ENCODE assay signal across 10 mouse cellular contexts in the genomic region with DNA sequence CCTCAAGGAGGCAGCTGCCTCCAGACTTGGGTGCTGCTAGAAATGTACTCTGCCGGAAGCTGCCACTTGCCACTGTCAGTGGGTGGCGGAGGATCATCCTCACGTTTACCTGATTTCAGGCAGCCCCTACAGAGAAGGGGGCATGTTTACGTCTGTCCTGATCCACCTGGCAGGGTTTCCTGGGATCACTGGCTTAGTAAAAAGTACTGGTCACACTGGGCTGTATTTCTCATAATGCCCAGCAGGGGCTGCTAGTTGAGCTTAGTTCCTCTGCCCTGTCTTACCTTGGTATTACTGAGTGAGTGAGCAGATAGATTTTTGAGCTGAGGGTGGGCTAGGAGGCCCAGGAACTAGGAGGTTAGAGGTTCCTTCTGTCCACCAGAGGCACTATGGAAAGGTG. TPM values are rescaled to one million over a fixed set of nuclear protein-coding genes. Genes with fewer than 3 reads are reported as not detected.
A peak's percentile ranks its signal among the peaks of the same experiment; 100 is the strongest.
DNase-seq lines count a peak whose midpoint lies in the region; ATAC-seq and TF ChIP-seq lines count a peak whose summit lies in the region.
"Had no signal": no experiment of that assay in that cellular context is flagged by ENCODE, and none has a peak within 500 bp of the region (broad histone marks: within the 10 kb centered on the region; RNA-seq: fewer than 3 reads in every experiment).

No protein-coding gene starts in this region.

- intact Hi-C loops in gastrocnemius, adult 2 months (cut with DNase I), result loop anchor here (2.0 kb wide), 2 partner anchors 24 to 50 kb away; no protein-coding TSS in a partner anchor
- intact Hi-C loops in gastrocnemius, postnatal 36 days (cut with DNase I), result loop anchor here (2.0 to 5.0 kb wide), 3 partner anchors 24 to 51 kb away; a partner anchor contains a TSS

- H3K27ac ChIP-seq in gastrocnemius, adult 2 months, result no peak overlapping the region
- no peak overlapping the region for H3K27ac ChIP-seq in hindbrain, embryonic 11.5 days (ENCODE audit: low read depth, low read length)
- H3K27ac ChIP-seq: hindbrain, embryonic 15.5 days; neural tube, embryonic 12.5 days had no signal

- H3K27me3 ChIP-seq in hindbrain, embryonic 11.5 days (ENCODE audit: control insufficient read depth, insufficient read depth, low read length), result no peaks in the 10 kb centered on the region
- H3K27me3 ChIP-seq: neural tube, embryonic 12.5 days had no signal

- 78% methylated on average over 4 of the region's 4 CpGs for WGBS in hindbrain, embryonic 11.5 days

- no peak overlapping the region for H3K4me2 ChIP-seq in hindbrain, embryonic 11.5 days (replicated peaks; ENCODE audit: low read depth, low read length)
- H3K4me2 ChIP-seq: hindbrain, embryonic 15.5 days; neural tube, embryonic 12.5 days had no signal

- no peak overlapping the region for H3K9ac ChIP-seq in hindbrain, embryonic 11.5 days (ENCODE audit: low read depth, low read length)
- H3K9ac ChIP-seq: hindbrain, embryonic 15.5 days; neural tube, embryonic 12.5 days had no signal

- peak; percentile 81 for TF ChIP-seq CTCF in gastrocnemius, adult 2 months (IDR thresholded peaks at IDR 0.05)

- H3K4me3 ChIP-seq in gastrocnemius, adult 2 months, result no peak overlapping the region
- H3K4me3 ChIP-seq in hindbrain, embryonic 11.5 days (ENCODE audit: low read depth, low read length), result no peak overlapping the region
- H3K4me3 ChIP-seq: hindbrain, embryonic 15.5 days; neural tube, embryonic 12.5 days had no signal

- H3K36me3 ChIP-seq in hindbrain, embryonic 11.5 days (ENCODE audit: control insufficient read depth, insufficient read depth, low read length), result no peaks in the 10 kb centered on the region
- H3K36me3 ChIP-seq: hindbrain, embryonic 15.5 days had no signal

- ATAC-seq in hindbrain, embryonic 11.5 days (ENCODE audit: low FRiP score), result no peak
- peak; percentile 31 for ATAC-seq in megakaryocyte, adult 5-6 weeks (ENCODE audit: poor library complexity, severe bottlenecking)
- ATAC-seq in monocyte, adult 5-6 weeks (replicated peaks; ENCODE audit: insufficient number of reproducible peaks, low FRiP score, low TSS enrichment, poor library complexity, severe bottlenecking), result no peak; the same call in 1 of the 2 replicates

- peaks cover 6% of the 10 kb centered on the region for H3K4me1 ChIP-seq in hindbrain, embryonic 11.5 days (replicated peaks; ENCODE audit: control insufficient read depth, insufficient read depth, low read length)

- no peaks in the 10 kb centered on the region for H3K9me3 ChIP-seq in hindbrain, embryonic 11.5 days (ENCODE audit: control insufficient read depth, low read length)
- H3K9me3 ChIP-seq: hindbrain, embryonic 15.5 days; neural tube, embryonic 12.5 days had no signal

- DNase-seq in gastrocnemius, adult 2 months, result peak; percentile 69
- no peak for DNase-seq in gastrocnemius, postnatal 36 days
- peak; percentile 58 to 72 for DNase-seq in right cerebral cortex, adult 2 months (ENCODE audit: low spot score in 2 of 2)
- DNase-seq in right cerebral cortex, postnatal 36 days (ENCODE audit: low spot score in 2 of 2), result no peak
- DNase-seq in brain, adult 2 months (ENCODE audit: low read depth, low spot score), result peak; percentile 71
- peak; percentile 61 for DNase-seq in hindbrain, embryonic 11.5 days (ENCODE audit: low spot score)

RNA-seq across cellular contexts. Expression of a gene that starts 4.5 kb away (rescaled TPM):
- total RNA-seq in gastrocnemius, adult 2 months (2021), result not detected
- under 1 TPM; 0.10 to 0.26 TPM for total RNA-seq in gastrocnemius, postnatal 36 days (2021)
- polyA plus RNA-seq in hindbrain, embryonic 11.5 days (2014; fragmentation: Nextera tagmentation; extraction: Ambion mirVana), result 41.0 and 45.2 TPM in 2 replicates
- 4.9 and 5.5 TPM in 2 replicates for total RNA-seq in megakaryocyte, adult 5-6 weeks (2015)
- 3.6 and 4.6 TPM in 2 replicates for total RNA-seq in megakaryocyte, adult 5-6 weeks (2017)
- total RNA-seq in monocyte, adult 5-6 weeks (2017), result 4.3 TPM in 1 of 3 replicates, not detected in the others

RNA-seq across cellular contexts. Expression of a gene that starts 11.1 kb away (rescaled TPM):
- 1 to 10 TPM; 4.3 to 5.4 TPM for total RNA-seq in gastrocnemius, adult 2 months (2021)
- 1 to 10 TPM; 2.2 to 3.4 TPM for total RNA-seq in gastrocnemius, postnatal 36 days (2021)
- polyA plus RNA-seq in hindbrain, embryonic 11.5 days (2014; fragmentation: Nextera tagmentation; extraction: Ambion mirVana), result 4.1 and 6.5 TPM in 2 replicates
- total RNA-seq in megakaryocyte, adult 5-6 weeks (2015), result 34.4 and 36.0 TPM in 2 replicates
- total RNA-seq in megakaryocyte, adult 5-6 weeks (2017), result 11.0 and 12.6 TPM in 2 replicates
- total RNA-seq in monocyte, adult 5-6 weeks (2017), result 6.6 to 19.5 TPM (median 12.9 TPM) in 3 replicates

RNA-seq across cellular contexts. Expression of a gene that starts 19.1 kb away (rescaled TPM):
- total RNA-seq in gastrocnemius, adult 2 months (2021), result 1 to 10 TPM; 6.5 to 8.8 TPM
- total RNA-seq in gastrocnemius, postnatal 36 days (2021), result 1 to 10 TPM; 7.2 to 9.5 TPM
- 0.21 TPM in 1 of 2 replicates, not detected in the other for polyA plus RNA-seq in hindbrain, embryonic 11.5 days (2014; fragmentation: Nextera tagmentation; extraction: Ambion mirVana)
- total RNA-seq in megakaryocyte, adult 5-6 weeks (2015), result not detected in 2 replicates
- total RNA-seq in megakaryocyte, adult 5-6 weeks (2017), result not detected in 2 replicates
- total RNA-seq in monocyte, adult 5-6 weeks (2017), result not detected in 3 replicates

RNA-seq across cellular contexts. Expression of a gene that starts 20.4 kb away (rescaled TPM):
- total RNA-seq in gastrocnemius, adult 2 months (2021), result 10 to 100 TPM; 14.0 to 16.5 TPM
- total RNA-seq in gastrocnemius, postnatal 36 days (2021), result 10 to 100 TPM in 1 of 2 experiments, 1 to 10 TPM in 1; 8.7 to 11.9 TPM
- polyA plus RNA-seq in hindbrain, embryonic 11.5 days (2014; fragmentation: Nextera tagmentation; extraction: Ambion mirVana), result 13.4 and 21.3 TPM in 2 replicates
- total RNA-seq in megakaryocyte, adult 5-6 weeks (2015), result 25.1 and 30.5 TPM in 2 replicates
- 27.8 and 50.7 TPM in 2 replicates for total RNA-seq in megakaryocyte, adult 5-6 weeks (2017)
- 24.8 to 101 TPM (median 57.4 TPM) in 3 replicates for total RNA-seq in monocyte, adult 5-6 weeks (2017)

RNA-seq across cellular contexts. Expression of a gene that starts 22.6 kb away (rescaled TPM):
- total RNA-seq in gastrocnemius, adult 2 months (2021), result 10 to 100 TPM; 14.9 to 16.9 TPM
- 10 to 100 TPM; 14.2 to 17.6 TPM for total RNA-seq in gastrocnemius, postnatal 36 days (2021)
- polyA plus RNA-seq in hindbrain, embryonic 11.5 days (2014; fragmentation: Nextera tagmentation; extraction: Ambion mirVana), result 123 and 151 TPM in 2 replicates
- total RNA-seq in megakaryocyte, adult 5-6 weeks (2015), result not detected in 2 replicates
- total RNA-seq in megakaryocyte, adult 5-6 weeks (2017), result not detected in 2 replicates
- not detected in 3 replicates for total RNA-seq in monocyte, adult 5-6 weeks (2017)

Comparison
In these comparisons a context has a peak if more than half of its experiments do, and no peak if none do; other contexts are left out.
1. DNase-seq: peak in gastrocnemius, adult 2 months (single experiment), right cerebral cortex, adult 2 months (2 of 2), brain, adult 2 months (single experiment) and hindbrain, embryonic 11.5 days (single experiment); none in gastrocnemius, postnatal 36 days (0 of 2) and right cerebral cortex, postnatal 36 days (0 of 2).